Mouse (Mus musculus): Measurements from ENCODE around the gene Pak4.

DNA sequence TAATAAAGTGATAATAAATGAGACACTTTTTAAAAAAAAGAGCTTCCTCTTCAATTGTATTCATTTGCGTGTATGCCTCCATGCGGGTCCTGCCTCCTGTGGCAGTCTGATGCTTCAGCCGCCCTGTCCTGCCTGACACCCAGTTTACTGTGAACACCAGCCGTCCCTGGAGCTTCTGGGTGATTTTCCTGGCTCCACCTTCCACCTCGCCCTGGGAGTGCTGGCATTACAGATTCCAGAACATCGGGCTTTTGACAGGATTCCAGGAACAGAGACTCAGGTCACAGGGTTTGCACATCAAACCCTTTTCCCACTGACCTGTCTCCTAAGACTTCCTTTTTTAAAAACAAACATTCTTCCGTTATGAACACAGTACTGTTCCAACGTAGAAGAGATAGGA, 39.5 kb upstream of the Pak4 start:
- TF ChIP-seq CTCF (IDR thresholded peaks at IDR 0.05; ENCODE audit: low read depth) (no peak), EP300 (optimal IDR thresholded peaks at IDR 0.05) (no peak)

All from stomach, postnatal 0 days (tissue).